Mouse (Mus musculus) forebrain, embryonic 10.5 days (tissue): ENCODE measurements around the gene Morn1. TPM values are rescaled to one million over a fixed set of nuclear protein-coding genes. Genes with fewer than 3 reads are reported as not detected.
A peak's percentile ranks its signal among the peaks of the same experiment; 100 is the strongest.
"Not testable (repeated sequence)": the region's sequence is repeated elsewhere in the genome, so short reads cannot be mapped to it uniquely, and the experiment has no call there.

ENCODE experiments used
- DNase-seq: peaks from one replicate; pipeline ENCODE4 v3.0.0-alpha.2; 2017; ENCODE audit warnings: low spot score; ENCODE audit errors: extremely low spot score
- H3K27ac ChIP-seq: fragments of 300-500 bp; sonication (generic); 2 replicates; pipeline ENCODE4 v1.5.1; 2016; ENCODE audit warnings: mild to moderate bottlenecking
- H3K27me3 ChIP-seq: fragments of 300-500 bp; sonication (generic); 2 replicates; pipeline ENCODE4 v1.6.1; 2016; ENCODE audit warnings: mild to moderate bottlenecking; ENCODE audit not compliant: poor library complexity, severe bottlenecking
- H3K36me3 ChIP-seq: fragments of 300-500 bp; sonication (generic); replicated peaks from 2 replicates; pipeline ENCODE4 v1.6.1; 2016; ENCODE audit warnings: mild to moderate bottlenecking, moderate library complexity
- H3K4me1 ChIP-seq: fragments of 300-500 bp; sonication (generic); 2 replicates; pipeline ENCODE4 v1.6.1; 2016
- H3K4me3 ChIP-seq: fragments of 300-500 bp; sonication (generic); 2 replicates; pipeline ENCODE4 v1.5.1; 2016; ENCODE audit warnings: mild to moderate bottlenecking, moderate library complexity
- H3K9me3 ChIP-seq: fragments of 300-500 bp; sonication (generic); 2 replicates; pipeline ENCODE4 v1.6.1; 2016; ENCODE audit warnings: mild to moderate bottlenecking, moderate library complexity
- WGBS: fragments of 180-500 bp; shearing (Covaris S2); methylation state at CpG from one replicate; pipeline ENCODE4 v1.1.7; 2016; 5-methylcytosine and 5-hydroxymethylcytosine counted together
- polyA plus RNA-seq: library from polyadenylated mRNA; unstranded; fragments of >200 nt; fragmentation: Nextera tagmentation; extraction: Ambion mirVana; gene quantifications from 2 replicates; pipeline ENCODE4 v1.2.1, GENCODE M21; 2016

Gene Morn1
- polyA plus RNA-seq, 1 experiment from 2014 or later, result 6.8 TPM

DNA sequence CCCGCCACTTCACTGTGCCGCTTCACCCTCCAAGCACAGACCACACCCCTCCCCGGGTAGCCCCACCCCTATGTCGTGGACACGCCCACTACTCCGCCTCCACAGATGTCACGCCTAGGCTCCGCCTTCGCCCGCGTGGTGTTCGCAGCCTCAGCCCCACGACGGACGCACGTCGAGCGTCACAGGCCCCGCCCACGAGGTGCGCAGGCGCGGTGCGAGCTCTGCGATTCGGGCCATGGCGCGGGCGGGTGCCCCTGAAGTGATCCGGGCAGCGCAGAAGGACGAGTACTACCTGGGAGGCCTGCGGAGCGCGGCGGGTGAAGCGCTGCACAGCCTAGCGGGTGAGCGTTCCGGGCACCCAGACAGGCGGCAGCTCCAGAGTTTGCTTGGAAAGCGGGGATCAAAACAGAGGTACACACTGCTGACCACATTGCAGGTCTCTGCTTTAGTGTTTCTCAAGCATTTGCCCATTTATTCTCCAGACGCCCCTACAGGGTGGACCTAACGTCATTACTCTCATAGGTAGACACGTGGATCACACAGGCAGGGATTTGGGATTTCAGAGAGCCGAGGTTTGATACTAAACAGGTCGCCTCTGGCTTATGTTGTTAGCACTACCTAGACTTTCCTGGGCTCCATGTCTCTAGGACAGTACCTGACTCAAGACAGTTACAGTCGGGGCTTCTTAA, 19.4 kb upstream of the Morn1 start, which contains the start of gene Pex10:
TSS of gene Pex10 (plus strand) at position 183 of the 689 bp plus-strand sequence.
- H3K9me3 ChIP-seq, result no peaks in the 10 kb centered on the region
- WGBS, result under 1% methylated on average over 48 of the region's 48 CpGs
- H3K4me3 ChIP-seq, result peak within 1 kb of the TSS; percentile 72
- peaks cover 43% of the 10 kb centered on the region for H3K36me3 ChIP-seq
- 0 out of 2 replicates have a peak, but pooled peaks cover 3% of the 10 kb centered on the region for H3K27me3 ChIP-seq
- DNase-seq, result peak; percentile 99
- peaks cover 44% of the 10 kb centered on the region for H3K4me1 ChIP-seq
- H3K27ac ChIP-seq, result peak within 1 kb of the TSS; percentile 87

DNA sequence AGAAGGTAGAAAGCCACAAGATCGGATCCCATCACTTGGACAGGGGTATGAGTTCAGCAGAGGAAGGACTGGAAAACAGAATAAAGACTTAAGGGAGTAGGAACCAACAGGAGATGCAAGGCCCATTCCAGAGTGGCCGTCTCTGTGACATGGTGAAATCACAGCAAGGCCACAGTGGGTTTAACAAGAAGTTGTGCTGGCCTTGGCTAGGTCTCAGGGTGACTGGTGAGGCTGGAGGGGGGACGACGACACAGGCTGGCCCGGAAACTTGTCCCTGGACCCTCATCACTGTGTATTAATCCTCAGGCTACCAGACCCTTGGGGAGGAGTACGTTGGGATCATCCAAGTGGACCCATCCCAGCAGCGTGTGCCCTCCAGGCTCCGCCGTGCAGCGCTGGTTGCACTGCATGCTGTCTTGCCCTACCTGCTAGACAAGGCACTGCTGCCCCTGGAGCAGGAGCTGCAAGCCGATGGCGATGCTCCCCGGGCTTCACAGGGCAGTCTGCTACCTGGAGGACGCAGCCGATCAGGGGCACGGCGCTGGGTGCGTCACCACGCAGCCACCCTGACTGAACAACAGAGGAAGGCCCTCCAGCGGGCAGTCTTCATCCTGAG, 17.9 kb upstream of the Morn1 start:
- Histone ChIP-seq H3K4me1 (peaks cover 42% of the 10 kb centered on the region), H3K27me3 (no peaks in the 10 kb centered on the region), H3K9me3 (no peaks in the 10 kb centered on the region), H3K4me3 (peak overlapping the region; percentile 72), H3K36me3 (peaks cover 58% of the 10 kb centered on the region), H3K27ac (no peak overlapping the region)
- WGBS, result 92% methylated on average over 20 of the region's 20 CpGs
- no peak for DNase-seq

DNA sequence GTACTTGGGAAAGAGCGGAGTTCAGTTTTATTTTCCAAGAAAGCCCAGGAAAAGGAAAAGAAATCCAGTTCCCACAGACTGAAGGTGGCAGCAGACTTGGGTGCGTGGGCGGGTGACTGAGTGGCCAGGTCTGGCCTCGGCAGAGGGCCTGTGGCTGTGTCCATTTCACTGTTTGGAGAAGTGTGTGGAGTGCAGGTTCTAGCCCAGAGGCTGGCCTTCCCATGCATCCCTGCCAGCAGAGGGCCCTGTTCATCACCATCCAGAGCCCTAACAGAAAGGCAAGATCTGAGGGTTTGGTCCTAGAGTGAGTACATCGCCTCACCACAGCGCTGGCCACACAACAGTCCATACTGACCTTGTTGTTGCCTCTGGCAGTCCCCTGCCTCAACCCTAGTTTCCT, 17.2 kb upstream of the Morn1 start:
- H3K4me3 ChIP-seq, result no peak overlapping the region
- H3K4me1 ChIP-seq, result peaks cover 36% of the 10 kb centered on the region
- WGBS, result 88% methylated on average over 6 of the region's 6 CpGs
- no peak for DNase-seq
- no peaks in the 10 kb centered on the region for H3K9me3 ChIP-seq
- H3K27me3 ChIP-seq, result no peaks in the 10 kb centered on the region
- H3K36me3 ChIP-seq, result peaks cover 66% of the 10 kb centered on the region
- H3K27ac ChIP-seq, result no peak overlapping the region

DNA sequence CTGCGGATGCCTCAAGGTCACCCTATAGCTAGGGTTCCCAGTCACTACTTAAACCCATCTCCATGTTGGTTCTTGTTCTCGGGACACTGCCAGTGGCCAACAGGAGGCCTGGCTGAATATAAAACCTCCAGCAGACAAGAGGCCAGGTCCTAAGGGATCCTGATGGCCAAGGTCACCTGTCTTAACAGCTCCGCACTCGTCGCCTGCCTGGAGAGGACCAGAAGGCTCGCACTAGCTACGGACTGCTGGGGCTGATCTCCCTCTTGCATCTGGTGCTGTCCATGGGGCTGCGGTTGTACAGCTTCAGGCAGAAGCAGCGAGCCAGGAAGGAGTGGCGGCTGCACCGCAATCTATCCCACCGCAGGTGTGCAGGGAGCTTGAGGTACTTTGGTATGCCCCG, 16.2 kb upstream of the Morn1 start:
- H3K36me3 ChIP-seq, result peaks cover 76% of the 10 kb centered on the region
- H3K4me1 ChIP-seq, result peaks cover 31% of the 10 kb centered on the region
- no peak for DNase-seq
- H3K9me3 ChIP-seq, result no peaks in the 10 kb centered on the region
- H3K27me3 ChIP-seq, result no peaks in the 10 kb centered on the region
- H3K27ac ChIP-seq, result no peak overlapping the region
- no peak overlapping the region for H3K4me3 ChIP-seq
- WGBS, result 93% methylated on average over 13 of the region's 13 CpGs

DNA sequence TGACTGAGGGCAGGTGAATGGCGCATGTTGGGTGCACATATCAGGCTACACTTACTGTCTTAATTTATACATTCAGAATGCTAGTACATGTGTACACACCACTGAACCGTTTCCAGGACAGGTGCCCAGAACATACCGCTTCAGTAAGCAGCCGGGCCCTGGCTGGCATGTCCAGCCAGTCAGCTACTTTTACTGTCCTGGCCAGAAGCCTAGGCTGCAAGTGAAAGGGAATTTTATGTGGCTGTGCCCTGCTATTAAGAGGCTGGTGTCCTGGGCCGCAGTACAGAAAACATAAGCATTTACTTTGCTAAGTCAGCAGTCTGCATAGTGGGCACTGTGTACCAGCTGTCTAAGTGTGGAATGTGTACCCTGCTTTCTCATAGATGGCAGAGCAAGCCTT, 15.5 kb upstream of the Morn1 start:
- Histone ChIP-seq H3K36me3 (peaks cover 83% of the 10 kb centered on the region), H3K9me3 (no peaks in the 10 kb centered on the region), H3K27me3 (no peaks in the 10 kb centered on the region), H3K4me3 (no peak overlapping the region), H3K27ac (no peak overlapping the region), H3K4me1 (peaks cover 27% of the 10 kb centered on the region)
- no peak for DNase-seq
- 95% methylated on average over 5 of the region's 5 CpGs for WGBS

DNA sequence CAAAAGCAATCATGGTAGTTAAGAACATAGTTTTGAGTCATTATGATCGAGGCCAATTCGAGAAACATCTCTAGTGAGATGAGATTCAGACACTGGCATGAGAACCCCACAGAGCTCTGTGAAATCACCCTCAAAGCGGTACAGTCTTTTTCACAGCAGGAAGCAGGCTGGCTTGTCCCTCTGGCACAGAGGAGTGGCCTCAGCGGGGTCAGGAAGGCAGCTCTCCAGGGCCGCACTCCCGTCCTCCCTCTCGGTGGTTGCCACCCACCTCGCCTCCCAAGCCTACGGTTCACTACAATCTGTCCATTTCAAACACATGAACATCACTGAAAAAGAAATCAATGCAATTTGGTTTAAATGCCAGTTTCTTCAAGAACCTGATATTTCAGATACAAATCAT, 12.0 kb upstream of the Morn1 start:
- Histone ChIP-seq H3K36me3 (peaks cover 99% of the 10 kb centered on the region), H3K4me3 (no peak overlapping the region), H3K4me1 (no peaks in the 10 kb centered on the region), H3K27ac (no peak overlapping the region), H3K27me3 (no peaks in the 10 kb centered on the region), H3K9me3 (no peaks in the 10 kb centered on the region)
- no peak for DNase-seq
- WGBS, result 88% methylated on average over 9 of the region's 9 CpGs

DNA sequence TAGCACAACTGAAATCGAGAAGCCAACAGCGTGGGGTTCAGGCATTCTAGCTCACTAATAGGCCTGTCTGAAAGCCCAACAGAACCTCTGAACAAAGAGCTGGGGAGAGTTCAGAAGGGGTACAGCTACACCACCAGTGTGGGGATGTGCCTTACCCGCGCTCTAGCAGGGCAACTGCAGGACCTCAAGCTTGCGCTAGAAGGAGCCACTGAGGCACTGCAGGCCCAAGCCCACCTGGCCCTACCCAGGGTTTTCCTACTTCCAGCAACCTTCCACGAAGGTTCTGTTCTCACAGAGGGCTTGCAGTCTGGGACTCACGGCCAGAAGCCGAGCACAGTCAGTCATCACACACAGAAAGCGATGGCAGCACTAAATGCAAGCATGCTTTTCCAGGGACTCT, 11.2 kb upstream of the Morn1 start:
- Histone ChIP-seq H3K9me3 (no peaks in the 10 kb centered on the region), H3K27me3 (no peaks in the 10 kb centered on the region), H3K36me3 (peaks cover 99% of the 10 kb centered on the region), H3K4me3 (no peak overlapping the region), H3K4me1 (no peaks in the 10 kb centered on the region), H3K27ac (no peak overlapping the region)
- no peak for DNase-seq
- WGBS, result 87% methylated on average over 9 of the region's 9 CpGs

DNA sequence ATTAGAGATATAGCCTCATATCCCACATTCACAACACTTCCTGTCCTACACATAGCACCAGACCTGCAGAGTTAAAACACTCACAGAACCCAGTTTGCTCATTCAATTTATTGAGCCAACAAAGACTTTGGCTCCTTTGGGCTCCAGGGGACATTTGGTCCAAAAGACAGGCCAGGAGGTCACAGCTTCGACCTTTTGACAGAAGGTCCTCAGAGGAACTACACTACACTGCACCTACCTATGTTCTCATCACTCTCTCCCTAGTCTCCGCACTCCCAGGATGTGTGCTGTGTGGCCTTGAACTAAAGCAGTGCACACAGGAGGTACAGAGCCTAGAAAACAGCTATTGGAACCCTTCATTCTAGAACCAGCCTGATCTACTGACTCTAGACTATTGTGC, 10.6 kb upstream of the Morn1 start:
- Histone ChIP-seq H3K4me3 (no peak overlapping the region), H3K36me3 (peaks cover 99% of the 10 kb centered on the region), H3K27me3 (no peaks in the 10 kb centered on the region), H3K27ac (no peak overlapping the region), H3K9me3 (no peaks in the 10 kb centered on the region), H3K4me1 (no peaks in the 10 kb centered on the region)
- DNase-seq, result no peak
- 89% methylated on average over 2 of the region's 2 CpGs for WGBS

DNA sequence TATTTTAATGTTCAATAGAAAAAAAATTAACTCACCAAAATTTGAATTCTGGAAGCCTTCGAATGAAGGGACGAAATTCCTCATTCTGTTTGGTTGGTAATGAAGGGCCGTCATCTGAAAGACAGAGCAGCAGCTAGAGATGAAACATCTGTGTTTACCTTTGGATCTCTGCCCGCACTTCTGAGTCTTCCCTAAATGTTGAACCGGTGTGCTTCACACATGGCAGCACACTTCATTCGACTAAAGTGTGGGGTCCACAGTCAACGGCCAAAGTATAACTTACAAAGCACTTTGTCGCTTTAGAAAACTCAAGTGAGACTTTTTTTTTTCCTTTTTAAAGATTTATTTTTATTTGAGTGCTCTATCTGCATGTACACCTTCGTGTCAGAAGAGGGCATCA, 9.7 kb upstream of the Morn1 start:
- no peak overlapping the region for H3K27ac ChIP-seq
- 92% methylated on average over 9 of the region's 9 CpGs for WGBS
- no peak for DNase-seq
- H3K27me3 ChIP-seq, result no peaks in the 10 kb centered on the region
- no peak overlapping the region for H3K4me3 ChIP-seq
- no peaks in the 10 kb centered on the region for H3K4me1 ChIP-seq
- H3K9me3 ChIP-seq, result no peaks in the 10 kb centered on the region
- peaks cover 97% of the 10 kb centered on the region for H3K36me3 ChIP-seq

DNA sequence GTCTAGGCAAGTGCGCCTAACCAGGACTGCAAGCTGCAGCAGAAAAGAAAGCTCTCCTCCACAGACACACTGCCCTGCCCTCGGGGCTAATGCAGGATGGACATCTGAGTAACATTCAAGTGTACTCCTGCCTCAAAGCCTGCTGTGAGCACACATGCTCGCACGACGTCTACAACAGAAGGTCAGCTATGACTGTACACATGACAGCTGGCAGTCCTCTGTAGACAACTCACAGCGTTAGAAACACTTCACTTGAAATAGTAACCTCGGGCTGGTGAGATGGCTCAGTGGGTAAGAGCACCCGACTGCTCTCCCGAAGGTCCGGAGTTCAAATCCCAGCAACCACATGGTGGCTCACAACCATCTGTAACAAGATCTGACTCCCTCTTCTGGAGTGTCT, 7.6 kb upstream of the Morn1 start:
- H3K4me3 ChIP-seq, H3K27me3 ChIP-seq, DNase-seq, H3K27ac ChIP-seq, H3K9me3 ChIP-seq: not testable (repeated sequence)
- 94% methylated on average over 10 of the region's 10 CpGs for WGBS
- H3K4me1 ChIP-seq, result peaks cover 13% of the 10 kb centered on the region; the same call in 1 of the 2 replicates
- peaks cover 97% of the 10 kb centered on the region for H3K36me3 ChIP-seq

DNA sequence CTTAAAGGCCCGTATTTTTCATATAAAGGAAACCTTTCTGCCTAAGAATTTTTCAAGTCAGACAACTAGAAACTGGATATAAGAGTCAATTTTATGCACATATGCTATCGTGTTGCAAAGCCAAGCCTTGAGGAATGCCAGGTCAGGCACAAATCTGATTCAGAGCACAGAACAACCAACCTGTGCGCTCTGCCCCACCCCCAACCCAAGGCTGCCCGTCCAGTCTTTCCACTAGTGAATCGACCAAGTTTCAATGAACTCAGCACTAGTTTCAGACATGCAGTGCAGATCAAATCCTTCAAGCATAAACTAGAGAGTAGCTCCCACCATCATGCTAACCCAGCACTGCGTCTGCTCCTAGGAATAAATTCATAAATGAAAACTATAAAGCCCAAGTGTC, 6.7 kb upstream of the Morn1 start:
- Histone ChIP-seq H3K9me3 (no peaks in the 10 kb centered on the region), H3K27me3 (no peaks in the 10 kb centered on the region), H3K4me1 (peaks cover 20% of the 10 kb centered on the region), H3K36me3 (peaks cover 97% of the 10 kb centered on the region), H3K27ac (no peak overlapping the region), H3K4me3 (no peak overlapping the region)
- 91% methylated on average over 6 of the region's 6 CpGs for whole genome bisulfite sequencing
- no peak for DNase-seq

DNA sequence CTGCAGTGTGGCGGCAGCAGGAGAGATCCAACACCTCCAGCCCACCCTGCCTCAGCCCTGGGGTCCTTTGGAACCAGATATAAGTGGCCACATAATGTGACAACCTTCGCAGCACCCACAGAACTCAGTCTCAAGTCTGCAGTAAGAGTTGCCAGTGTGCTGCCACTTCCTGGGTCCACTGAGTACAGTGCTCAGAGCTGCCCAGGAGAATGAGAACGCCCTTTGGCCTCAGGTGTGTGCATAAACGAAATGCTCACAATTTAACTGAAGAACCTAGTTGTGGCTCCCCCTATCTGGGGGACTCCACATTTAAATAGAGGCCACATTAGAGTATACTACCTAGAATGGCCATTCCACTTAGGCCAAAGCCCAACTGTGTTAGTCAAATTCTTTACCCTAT, 2.8 kb upstream of the Morn1 start:
- DNase-seq, result no peak
- no peaks in the 10 kb centered on the region for H3K9me3 ChIP-seq
- 86% methylated on average over 4 of the region's 4 CpGs for WGBS
- H3K27me3 ChIP-seq, result no peaks in the 10 kb centered on the region
- H3K36me3 ChIP-seq, result peaks cover 59% of the 10 kb centered on the region
- no peak overlapping the region for H3K4me3 ChIP-seq
- no peak overlapping the region for H3K27ac ChIP-seq
- H3K4me1 ChIP-seq, result peaks cover 41% of the 10 kb centered on the region

DNA sequence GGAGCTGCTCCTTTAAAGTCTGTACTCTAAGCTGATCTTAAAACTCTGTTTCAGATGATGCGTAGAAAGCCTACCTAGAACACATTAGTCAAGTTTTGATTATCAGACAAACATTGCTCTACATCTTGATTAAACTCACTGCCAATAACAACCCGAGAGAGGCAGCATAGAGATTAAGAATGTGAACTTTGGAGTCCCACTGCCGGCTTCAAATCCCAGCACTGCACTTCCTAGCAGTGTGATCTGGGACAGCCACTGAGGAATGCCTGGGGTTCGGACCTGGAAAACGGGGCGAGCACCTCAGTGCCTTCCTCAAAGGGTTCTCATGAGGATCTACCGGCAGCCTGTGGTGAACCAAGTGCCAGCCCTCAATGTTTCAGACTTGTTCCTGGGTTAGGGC, 2.0 kb upstream of the Morn1 start:
- no peaks in the 10 kb centered on the region for H3K9me3 ChIP-seq
- peak overlapping the region; percentile 99; the same call in 1 of the 2 replicates for H3K4me3 ChIP-seq
- H3K36me3 ChIP-seq, result peaks cover 59% of the 10 kb centered on the region
- H3K27me3 ChIP-seq, result no peaks in the 10 kb centered on the region
- H3K27ac ChIP-seq, result no peak overlapping the region
- H3K4me1 ChIP-seq, result peaks cover 41% of the 10 kb centered on the region
- WGBS, result 93% methylated on average over 7 of the region's 7 CpGs
- no peak for DNase-seq
